Mouse (Mus musculus) ES-E14 (cell line): ENCODE measurements around the gene Rcc1.

ENCODE experiments used
- CHD2 ChIP-seq: IDR thresholded peaks from 2 replicates; pipeline ENCODE4 v1.6.1; 2014; ENCODE audit warnings: mild to moderate bottlenecking, low read depth, low read length, inconsistent platforms
- HCFC1 ChIP-seq: IDR thresholded peaks from 2 replicates; pipeline ENCODE4 v1.6.1; 2012; ENCODE audit warnings: low read length, inconsistent platforms, borderline replicate concordance; ENCODE audit not compliant: insufficient read depth
- MAFK ChIP-seq: IDR thresholded peaks from 2 replicates; pipeline ENCODE4 v1.6.1; 2014; ENCODE audit warnings: mild to moderate bottlenecking, low read depth, low read length, inconsistent platforms; ENCODE audit not compliant: insufficient read depth
- ZNF384 ChIP-seq: IDR thresholded peaks from 2 replicates; pipeline ENCODE4 v1.6.1; 2012; ENCODE audit warnings: low read depth, low read length, inconsistent platforms

DNA sequence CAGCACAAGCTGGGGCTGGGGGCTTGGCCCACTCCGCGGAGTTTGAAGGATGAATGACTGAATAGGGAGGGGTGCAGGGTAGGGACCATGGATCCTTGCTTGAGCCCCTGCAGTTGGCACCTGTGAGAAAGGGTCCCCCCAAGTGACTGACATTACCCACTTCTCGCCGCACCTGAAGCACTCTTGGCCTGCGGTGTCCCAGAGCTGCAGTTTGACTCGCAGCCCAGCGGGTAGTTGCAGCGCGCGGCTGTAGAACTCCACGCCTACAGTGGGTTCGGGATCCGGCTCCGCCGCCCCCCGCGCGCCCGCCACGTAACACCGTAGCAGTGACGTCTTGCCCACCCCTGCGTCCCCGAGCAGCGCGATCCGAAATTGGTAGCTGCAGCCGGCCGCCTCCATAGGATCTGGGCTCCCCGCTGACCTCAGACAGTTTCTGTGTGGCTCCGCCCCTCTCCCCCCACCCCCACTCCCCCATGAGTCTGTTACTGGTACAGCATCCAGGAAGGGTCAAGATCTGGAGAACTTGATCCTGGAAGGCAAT, 50.4 kb downstream of the Rcc1 start, which contains the start of gene Rab42:
- no peak for TF ChIP-seq CHD2
- no peak for TF ChIP-seq HCFC1
- no peak for TF ChIP-seq MAFK
- no peak for TF ChIP-seq ZNF384
